Mouse (Mus musculus): Measurements from ENCODE around the gene Rem1.
"Not testable (repeated sequence)": the region's sequence is repeated elsewhere in the genome, so short reads cannot be mapped to it uniquely, and the experiment has no call there.

Rem1 gene

DNA sequence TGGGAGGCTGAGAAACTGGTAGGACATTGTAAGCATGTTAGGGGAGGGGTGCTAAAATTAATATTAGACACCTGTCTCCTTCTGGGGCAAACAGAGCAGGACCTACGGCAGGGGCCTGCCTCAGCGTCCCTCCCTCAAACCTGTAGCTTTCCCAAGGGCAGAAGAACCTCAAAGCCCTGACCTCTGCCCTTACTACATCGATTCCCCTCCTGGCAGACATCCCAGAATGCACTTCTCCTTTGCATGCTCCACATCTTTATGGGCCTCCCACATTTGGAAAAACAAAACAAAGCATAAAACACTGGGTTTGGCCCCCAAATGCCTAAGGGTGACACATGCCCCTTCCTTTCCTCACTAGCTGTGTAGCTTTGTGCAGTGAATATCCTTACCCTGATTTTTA, 2.5 kb downstream of the Rem1 start:
- no peak for DNase-seq (ENCODE audit: low read depth)

- no peak for DNase-seq (ENCODE audit: low read depth)
Measured at GRCm38 (mm10) chr2:152629904-152630303, 3.2 kb downstream of the Rem1 start.

GRCm38 (mm10) chr2:152633334-152633733, 6.6 kb downstream of the Rem1 start:
- no peak for DNase-seq (ENCODE audit: low read depth)

DNA sequence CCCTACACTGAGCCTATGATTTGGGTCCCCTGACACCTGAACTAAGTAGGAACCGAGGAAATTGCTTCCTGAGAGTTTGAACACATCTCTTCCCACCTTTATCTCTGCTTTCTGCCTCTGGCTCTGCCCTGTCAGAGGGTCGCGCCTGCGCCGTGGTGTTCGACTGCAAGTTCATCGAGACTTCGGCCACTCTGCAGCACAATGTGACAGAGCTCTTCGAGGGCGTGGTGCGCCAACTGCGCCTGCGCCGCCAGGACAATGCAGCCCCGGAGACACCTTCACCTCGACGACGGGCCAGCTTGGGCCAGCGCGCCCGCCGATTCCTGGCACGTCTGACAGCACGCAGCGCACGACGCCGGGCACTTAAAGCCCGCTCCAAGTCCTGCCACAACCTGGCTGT, 7.6 kb downstream of the Rem1 start:
- DNase-seq (ENCODE audit: low read depth) = no peak

DNA sequence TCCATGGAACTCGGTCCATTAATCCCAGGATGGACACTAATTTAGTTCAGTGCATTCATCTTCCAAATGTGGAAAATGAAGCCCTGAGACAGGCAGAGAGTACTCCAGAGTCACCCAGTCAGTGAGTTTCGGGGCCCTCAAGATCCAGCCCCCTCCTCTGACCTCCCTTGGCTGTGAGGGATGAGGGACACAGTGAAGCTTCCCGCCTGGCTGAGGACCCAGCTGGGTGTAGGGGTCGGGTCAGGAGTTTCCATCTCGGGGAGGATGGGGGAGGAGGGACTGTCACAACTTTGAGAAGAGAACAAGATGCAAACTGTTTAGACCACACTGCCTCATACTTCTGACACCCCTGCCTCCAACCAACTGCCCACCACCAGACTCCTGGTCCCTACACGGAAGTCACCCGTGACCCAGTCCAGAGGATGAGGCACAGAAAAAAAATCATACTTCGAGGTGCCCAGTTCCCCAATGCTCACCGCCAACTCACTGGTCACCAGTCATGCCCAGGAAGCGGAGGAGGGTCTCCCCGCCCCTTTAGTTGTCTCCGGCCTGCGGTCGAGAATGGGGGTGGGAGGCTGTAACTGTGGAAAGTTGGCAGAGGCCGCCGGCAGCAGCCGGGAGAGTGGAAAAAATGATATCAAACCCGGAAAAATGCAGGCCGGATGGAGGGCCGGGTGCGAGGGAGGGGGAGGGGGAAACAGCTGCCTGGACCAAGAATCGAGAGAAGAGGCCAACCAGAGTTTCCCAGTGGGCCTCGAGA, 9.7 kb downstream of the Rem1 start:
- DNase-seq (ENCODE audit: low read depth) = no peak

DNA sequence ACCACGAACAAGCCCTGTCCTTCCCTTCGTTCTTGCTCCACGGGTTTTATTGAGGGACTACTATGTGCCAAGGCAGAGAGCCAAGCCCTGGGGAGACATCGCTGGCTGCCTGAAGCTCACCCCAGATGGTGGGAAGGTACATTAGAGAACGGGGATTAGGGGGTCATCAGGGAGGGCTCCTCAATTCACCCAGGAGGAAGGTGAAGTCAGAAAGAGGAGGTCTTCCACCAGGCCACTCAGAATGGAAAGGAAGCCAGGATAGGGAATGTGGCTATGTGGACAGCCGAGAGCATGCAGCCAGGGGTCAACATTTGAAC, 10.2 kb downstream of the Rem1 start:
- no peak for DNase-seq (ENCODE audit: low read depth)

DNA sequence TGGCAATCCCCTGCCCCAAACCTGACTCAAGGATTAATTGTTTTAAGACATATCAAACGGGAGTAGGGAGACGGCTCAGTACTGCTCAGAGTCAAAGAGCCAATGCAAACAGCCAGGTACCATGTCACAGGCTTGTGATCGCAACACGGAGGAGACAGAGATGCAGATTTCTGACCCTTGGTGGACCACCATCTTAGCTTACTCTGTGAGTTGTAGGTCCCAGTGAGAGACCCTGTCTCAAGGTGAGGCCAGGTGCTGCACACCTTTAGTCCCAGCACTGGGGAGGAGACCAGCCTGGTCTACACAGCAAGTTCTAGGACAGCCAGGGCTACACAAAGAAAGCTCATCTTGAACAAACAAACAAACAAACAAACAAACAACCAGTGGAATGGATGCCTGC, 10.6 kb downstream of the Rem1 start:
- DNase-seq (ENCODE audit: low read depth) = no peak

- DNase-seq (ENCODE audit: low read depth) = no peak
Measured at GRCm38 (mm10) chr2:152638865-152639264, 12.1 kb downstream of the Rem1 start.

DNA sequence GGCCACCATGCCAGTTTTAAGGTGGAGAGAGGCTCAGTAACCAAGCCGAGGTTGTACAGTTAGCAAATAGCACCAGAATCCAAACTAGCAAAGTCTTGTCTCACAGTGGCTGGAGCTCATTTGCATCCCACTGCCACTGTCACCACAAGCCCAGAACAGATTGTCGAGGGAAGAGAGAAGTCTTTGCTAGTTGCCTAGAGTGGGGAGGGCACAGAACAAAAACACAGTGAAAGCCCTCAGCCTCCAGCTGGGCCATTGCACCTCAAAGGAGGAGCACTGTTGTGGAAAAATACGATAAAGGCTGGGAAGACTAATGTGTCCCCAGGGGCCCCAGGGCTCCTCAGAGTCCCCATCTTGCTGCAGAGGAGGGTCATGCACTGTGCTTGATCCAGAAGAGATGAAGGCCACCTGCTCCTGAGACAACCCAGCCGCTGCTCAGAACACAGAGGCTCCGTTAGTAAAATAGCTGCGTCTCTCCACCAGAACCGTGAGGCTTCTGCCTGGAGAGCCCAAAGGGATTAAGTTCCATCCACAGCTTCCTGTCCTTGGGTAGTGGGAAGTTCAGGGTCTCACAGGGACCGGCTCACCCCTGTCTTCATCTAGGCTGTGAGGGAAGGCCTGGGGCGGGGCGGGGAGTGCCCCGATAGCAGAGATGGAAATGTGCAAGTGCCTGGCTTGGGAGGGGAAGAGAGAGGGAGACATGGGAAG, 12.8 kb downstream of the Rem1 start:
- DNase-seq (ENCODE audit: low read depth) = no peak

DNA sequence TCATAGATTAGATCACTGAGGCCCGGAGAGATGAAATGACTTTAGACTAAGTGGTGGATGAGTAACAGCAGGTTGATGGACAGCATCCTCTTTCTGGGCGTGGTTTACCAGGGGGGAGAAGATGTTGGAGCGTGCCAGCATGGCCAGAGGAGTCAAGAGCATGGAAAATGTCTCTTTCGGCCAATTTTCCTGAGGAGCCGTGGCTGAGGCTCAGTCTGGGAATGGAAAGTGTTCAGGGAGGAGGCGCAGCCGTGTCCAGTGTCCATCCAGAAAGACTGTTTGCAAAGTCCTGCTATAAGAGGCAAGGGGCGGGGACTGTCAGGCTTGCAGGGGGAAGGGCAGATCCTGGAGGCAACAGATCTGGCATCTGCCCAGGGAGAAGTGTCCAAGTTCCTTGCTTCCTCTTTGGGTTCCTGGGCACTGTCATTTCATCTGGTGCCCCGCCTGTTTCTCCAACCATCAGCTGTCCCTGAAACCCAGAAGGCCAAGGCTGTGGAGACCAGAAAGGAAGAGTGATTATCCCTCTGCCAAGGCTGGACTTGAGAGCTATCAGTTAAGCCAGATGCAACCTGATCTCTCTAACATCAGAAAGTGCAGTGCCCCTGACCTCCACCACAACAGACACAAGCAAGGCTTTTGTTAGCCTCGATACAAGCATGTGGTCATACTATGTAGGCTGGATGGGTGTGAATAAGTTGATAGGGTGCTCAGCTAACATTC, 26.3 kb downstream of the Rem1 start:
- DNase-seq (ENCODE audit: low read depth) = peak; percentile 73

- DNase-seq (ENCODE audit: low read depth) = peak; percentile 73
Measured at GRCm38 (mm10) chr2:152653874-152654715, 27.3 kb downstream of the Rem1 start.

GRCm38 (mm10) chr2:152657398-152657797, 30.6 kb downstream of the Rem1 start:
- peak; percentile 54 for DNase-seq (ENCODE audit: low read depth)

GRCm38 (mm10) chr2:152661163-152661562, 34.4 kb downstream of the Rem1 start:
- no peak for DNase-seq (ENCODE audit: low read depth)

GRCm38 (mm10) chr2:152666191-152666590, 39.4 kb downstream of the Rem1 start:
- DNase-seq (ENCODE audit: low read depth) = not testable (repeated sequence)

GRCm38 (mm10) chr2:152669256-152669638, 42.5 kb downstream of the Rem1 start, which contains the start of gene H13:
H13 (plus strand) TSS chr2:152669461.
- DNase-seq (ENCODE audit: low read depth) = peak; percentile 93

- DNase-seq (ENCODE audit: low read depth) = peak; percentile 38
Measured at GRCm38 (mm10) chr2:152669639-152670484, 43.1 kb downstream of the Rem1 start.

- peak; percentile 77 for DNase-seq (ENCODE audit: low read depth)
Measured at GRCm38 (mm10) chr2:152670983-152671641, 44.4 kb downstream of the Rem1 start.

GRCm38 (mm10) chr2:152671642-152671999, 44.9 kb downstream of the Rem1 start:
- DNase-seq (ENCODE audit: low read depth) = peak; percentile 96

GRCm38 (mm10) chr2:152672166-152672565, 45.4 kb downstream of the Rem1 start:
- DNase-seq (ENCODE audit: low read depth) = no peak

- DNase-seq (ENCODE audit: low read depth) = no peak
Measured at GRCm38 (mm10) chr2:152674148-152674547, 47.4 kb downstream of the Rem1 start.
